Mouse (Mus musculus) lung, postnatal 0 days (tissue): ENCODE measurements around the gene Tmem8. TPM values are rescaled to one million over a fixed set of nuclear protein-coding genes. Genes with fewer than 3 reads are reported as not detected.
A peak's percentile ranks its signal among the peaks of the same experiment; 100 is the strongest.

ENCODE experiments used
- ATAC-seq: fragments of 200-750 bp; cut with Nextera tagmentation; 2 replicates; pipeline ENCODE4 v1.8.0; 2017; ENCODE audit warnings: moderate library complexity
- DNase-seq: peaks from one replicate; pipeline ENCODE4 v3.0.0-alpha.2; 2016; ENCODE audit warnings: low spot score
- H3K27ac ChIP-seq: fragments of 300-500 bp; sonication (generic); 2 replicates; pipeline ENCODE4 v1.5.1; 2014; ENCODE audit warnings: antibody characterized with exemption, mild to moderate bottlenecking, low read length, mixed read lengths
- H3K27me3 ChIP-seq: fragments of 300-500 bp; sonication (generic); replicated peaks from 2 replicates; pipeline ENCODE4 v1.6.1; 2014; ENCODE audit warnings: low read length, mixed read lengths; ENCODE audit not compliant: insufficient read depth
- H3K36me3 ChIP-seq: fragments of 300-500 bp; sonication (generic); 2 replicates; pipeline ENCODE4 v1.6.1; 2014; ENCODE audit warnings: low read length, mixed read lengths; ENCODE audit not compliant: insufficient read depth
- H3K4me1 ChIP-seq: fragments of 300-500 bp; sonication (generic); 2 replicates; pipeline ENCODE4 v1.6.1; 2014; ENCODE audit warnings: antibody characterized with exemption, low read depth, low read length, mixed read lengths; ENCODE audit not compliant: insufficient read depth
- H3K4me2 ChIP-seq: fragments of 300-500 bp; sonication (generic); replicated peaks from 2 replicates; pipeline ENCODE4 v1.6.1; 2014; ENCODE audit warnings: low read depth, mild to moderate bottlenecking, low read length, moderate library complexity, mixed read lengths
- H3K4me3 ChIP-seq: fragments of 300-500 bp; sonication (generic); 2 replicates; pipeline ENCODE4 v1.5.1; 2014; ENCODE audit warnings: low read depth, low read length
- H3K9ac ChIP-seq: fragments of 300-500 bp; sonication (generic); replicated peaks from 2 replicates; pipeline ENCODE4 v1.6.1; 2014; ENCODE audit warnings: low read depth, mild to moderate bottlenecking
- H3K9me3 ChIP-seq: fragments of 300-500 bp; sonication (generic); 2 replicates; pipeline ENCODE4 v1.6.1; 2016; ENCODE audit warnings: low read length, mixed read lengths
- CTCF ChIP-seq: IDR thresholded peaks from 2 replicates; pipeline ENCODE4 v1.5.1; 2016; ENCODE audit warnings: antibody characterized with exemption, mild to moderate bottlenecking
- EP300 ChIP-seq: IDR thresholded peaks from 2 replicates; pipeline ENCODE4 v1.6.1; 2016; ENCODE audit warnings: antibody characterized with exemption, mild to moderate bottlenecking, control low read depth
- WGBS: fragments of 180-500 bp; shearing (Covaris S2); extraction: QIAGEN DNeasy Blood & Tissue Kit; methylation state at CpG from one replicate; pipeline ENCODE4 v1.1.7; 2014; 5-methylcytosine and 5-hydroxymethylcytosine counted together
- polyA plus RNA-seq: library from polyadenylated mRNA; unstranded; fragments of >200 nt; fragmentation: Nextera tagmentation; extraction: Ambion mirVana; gene quantifications from 2 replicates; pipeline ENCODE4 v1.2.1, GENCODE M21; 2015

Tmem8 gene
- polyA plus RNA-seq, 1 experiment from 2014 or later, result 7.9 TPM

- peak overlapping the region; percentile 26; the same call in 1 of the 2 replicates for H3K9ac ChIP-seq
- peaks cover 19% of the 10 kb centered on the region for H3K4me1 ChIP-seq
- peak overlapping the region; percentile 92 for H3K4me2 ChIP-seq
- H3K36me3 ChIP-seq, result no peaks in the 10 kb centered on the region
- ATAC-seq, result no peak
- TF ChIP-seq CTCF (no peak), EP300 (no peak)
- H3K9me3 ChIP-seq, result no peaks in the 10 kb centered on the region
- H3K4me3 ChIP-seq, result peak overlapping the region; percentile 67
- WGBS, result 24% methylated on average over 6 of the region's 6 CpGs
- no peak overlapping the region for H3K27ac ChIP-seq
- no peaks in the 10 kb centered on the region for H3K27me3 ChIP-seq
- no peak for DNase-seq
Measured at GRCm38 (mm10) chr17:26070136-26070535, 43.0 kb upstream of the Tmem8 start.

DNA sequence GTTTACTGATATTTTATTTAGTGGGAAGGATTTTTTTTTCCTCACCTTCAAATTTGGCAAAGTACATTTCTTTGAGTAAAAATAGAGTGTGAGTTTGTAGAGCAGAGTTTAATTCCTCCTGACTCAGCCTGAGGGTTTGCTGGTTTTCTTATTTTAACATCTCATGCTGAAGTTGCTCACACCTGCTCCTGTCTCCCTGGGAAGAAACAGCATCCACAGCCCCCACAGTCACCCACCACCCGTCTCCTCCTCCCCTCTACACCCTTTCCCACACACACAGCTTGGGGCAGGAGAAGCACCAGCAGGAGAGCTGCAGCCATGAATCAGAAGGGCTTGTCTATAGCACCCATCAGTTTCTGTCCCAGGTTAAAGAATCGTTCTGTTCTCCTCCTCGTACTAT, 37.9 kb upstream of the Tmem8 start:
- Histone ChIP-seq H3K4me1 (no peaks in the 10 kb centered on the region; the same call in 1 of the 2 replicates), H3K36me3 (no peaks in the 10 kb centered on the region), H3K9ac (no peak overlapping the region), H3K9me3 (no peaks in the 10 kb centered on the region), H3K27ac (no peak overlapping the region), H3K27me3 (no peaks in the 10 kb centered on the region), H3K4me3 (no peak overlapping the region), H3K4me2 (no peak overlapping the region)
- DNase-seq (no peak), ATAC-seq (no peak)
- no peak for TF ChIP-seq CTCF
- TF ChIP-seq EP300, result no peak
- 59% methylated on average over 3 of the region's 3 CpGs for WGBS

DNA sequence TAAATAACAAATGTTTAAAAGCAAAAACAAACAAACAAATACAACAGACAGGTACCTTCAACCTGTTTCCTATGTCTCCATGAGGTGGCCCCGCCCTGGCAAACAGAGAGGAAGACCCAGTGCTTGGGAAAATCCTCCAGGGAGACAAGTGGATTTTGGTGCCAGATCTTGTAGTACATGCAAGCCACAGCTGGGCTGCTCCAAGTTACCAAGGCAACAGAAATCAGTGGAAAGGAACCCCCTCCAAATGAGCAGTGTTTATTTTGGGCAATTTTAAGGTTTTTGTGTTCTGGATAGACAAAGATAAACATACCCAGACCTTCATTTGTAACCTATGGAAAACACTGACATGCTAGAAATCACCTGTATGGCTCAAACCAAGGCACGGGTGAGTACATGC, 34.2 kb upstream of the Tmem8 start:
- TF ChIP-seq CTCF (no peak), EP300 (no peak)
- 63% methylated on average over 2 of the region's 2 CpGs for WGBS
- Histone ChIP-seq H3K9ac (no peak overlapping the region), H3K27ac (no peak overlapping the region), H3K4me1 (no peaks in the 10 kb centered on the region), H3K9me3 (no peaks in the 10 kb centered on the region), H3K27me3 (no peaks in the 10 kb centered on the region), H3K4me2 (no peak overlapping the region), H3K4me3 (no peak overlapping the region), H3K36me3 (no peaks in the 10 kb centered on the region)
- no peak for DNase-seq
- no peak for ATAC-seq

GRCm38 (mm10) chr17:26080867-26081266, 32.2 kb upstream of the Tmem8 start:
- WGBS, result 30% methylated on average over 2 of the region's 2 CpGs
- H3K9ac ChIP-seq, result no peak overlapping the region
- TF ChIP-seq EP300 (no peak), CTCF (no peak)
- no peak for ATAC-seq
- no peak for DNase-seq
- H3K27ac ChIP-seq, result no peak overlapping the region
- H3K9me3 ChIP-seq, result no peaks in the 10 kb centered on the region
- H3K4me2 ChIP-seq, result no peak overlapping the region
- H3K4me3 ChIP-seq, result no peak overlapping the region
- H3K36me3 ChIP-seq, result no peaks in the 10 kb centered on the region
- no peaks in the 10 kb centered on the region for H3K27me3 ChIP-seq
- no peaks in the 10 kb centered on the region for H3K4me1 ChIP-seq

GRCm38 (mm10) chr17:26087059-26087564, 26.0 kb upstream of the Tmem8 start:
- no peak overlapping the region for H3K27ac ChIP-seq
- H3K27me3 ChIP-seq, result no peaks in the 10 kb centered on the region
- no peak for TF ChIP-seq EP300
- no peak for TF ChIP-seq CTCF
- WGBS, result 82% methylated on average over 9 of the region's 9 CpGs
- H3K4me2 ChIP-seq, result no peak overlapping the region
- no peak overlapping the region for H3K9ac ChIP-seq
- DNase-seq (no peak), ATAC-seq (no peak)
- H3K4me1 ChIP-seq, result no peaks in the 10 kb centered on the region
- no peaks in the 10 kb centered on the region for H3K9me3 ChIP-seq
- no peaks in the 10 kb centered on the region for H3K36me3 ChIP-seq
- H3K4me3 ChIP-seq, result no peak overlapping the region

DNA sequence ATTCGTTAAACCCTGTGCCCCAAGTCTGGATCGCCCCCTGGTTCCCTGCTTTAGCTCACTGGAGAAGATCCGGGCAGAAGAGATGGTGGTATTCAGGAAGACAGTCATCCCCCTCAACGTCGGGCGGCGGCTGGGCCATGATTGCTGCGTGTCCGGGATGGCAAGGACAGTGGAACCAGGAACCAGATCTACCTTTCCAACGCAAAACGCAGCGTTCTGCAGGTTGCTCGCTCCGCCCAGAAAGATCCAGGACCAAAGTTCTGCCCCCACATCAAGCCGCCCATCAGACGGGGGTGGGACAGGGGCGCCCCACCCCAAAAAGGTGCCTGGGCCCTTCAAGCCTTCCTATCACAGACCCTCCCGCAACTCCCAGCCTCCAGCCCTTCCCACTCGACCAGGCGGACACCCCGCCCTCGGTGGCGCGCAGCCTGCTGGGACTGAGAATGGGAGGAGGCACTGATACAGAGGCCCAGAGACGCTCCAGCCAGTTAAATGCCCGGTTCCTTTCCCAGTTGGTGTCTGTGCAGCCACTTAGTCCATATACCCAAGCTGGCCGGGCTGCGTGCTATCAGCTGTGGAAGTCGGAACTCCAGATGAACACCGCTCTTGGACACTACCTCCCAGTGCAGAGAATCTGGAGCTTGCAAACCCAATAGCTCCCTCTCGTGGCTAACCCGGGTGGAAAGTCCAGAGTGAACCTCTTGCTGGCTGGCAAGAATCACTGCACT, 23.0 kb upstream of the Tmem8 start, which contains the start of gene Decr2:
TSS of gene Decr2 (minus strand) at position 433 of the 728 bp plus-strand sequence.
- Histone ChIP-seq H3K4me2 (peak within 1 kb of the TSS; percentile 71), H3K9ac (peak within 1 kb of the TSS; percentile 58), H3K27me3 (no peaks in the 10 kb centered on the region), H3K9me3 (no peaks in the 10 kb centered on the region), H3K27ac (peak within 1 kb of the TSS; percentile 68), H3K4me3 (peak within 1 kb of the TSS; percentile 62), H3K4me1 (no peaks in the 10 kb centered on the region), H3K36me3 (no peaks in the 10 kb centered on the region)
- TF ChIP-seq CTCF (peak; percentile 91), EP300 (no peak)
- WGBS, result 1% methylated on average over 32 of the region's 32 CpGs
- DNase-seq (peak; percentile 95), ATAC-seq (peak; percentile 97)
